Mouse (Mus musculus) thymus, postnatal 0 days (tissue): ENCODE measurements around the gene Hcst. TPM values are rescaled to one million over a fixed set of nuclear protein-coding genes. Genes with fewer than 3 reads are reported as not detected.

Source experiments
- DNase-seq: peaks from one replicate; pipeline ENCODE4 v3.0.0-alpha.2; 2015; ENCODE audit warnings: low spot score
- polyA plus RNA-seq: library from polyadenylated mRNA; unstranded; fragments of >200 nt; fragmentation: Nextera tagmentation; extraction: Ambion mirVana; gene quantifications from 2 replicates; pipeline ENCODE4 v1.2.1, GENCODE M21; 2015

Hcst gene
- polyA plus RNA-seq, 1 experiment from 2014 or later: 139 TPM

DNA sequence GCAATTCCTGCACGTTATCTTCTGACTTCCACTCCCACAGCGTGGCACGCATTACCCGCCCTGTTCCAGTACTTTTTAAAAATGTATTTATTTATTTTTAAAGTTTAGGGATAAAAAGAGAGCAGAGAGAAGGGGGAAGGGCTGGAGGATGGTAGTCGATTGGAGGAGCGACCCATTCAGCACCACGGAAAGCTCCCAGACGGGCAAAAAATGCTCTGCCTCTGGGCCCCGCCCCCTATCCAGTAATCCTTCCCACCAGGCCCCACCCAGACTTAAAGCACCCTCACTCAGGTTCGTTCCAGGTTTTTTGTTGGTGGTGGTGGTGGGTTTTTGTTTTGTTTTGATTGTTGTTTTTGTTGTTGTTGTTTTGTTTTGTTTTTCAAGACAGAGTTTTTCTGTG, 14.6 kb upstream of the Hcst start:
- peak; percentile 34 for DNase-seq

DNA sequence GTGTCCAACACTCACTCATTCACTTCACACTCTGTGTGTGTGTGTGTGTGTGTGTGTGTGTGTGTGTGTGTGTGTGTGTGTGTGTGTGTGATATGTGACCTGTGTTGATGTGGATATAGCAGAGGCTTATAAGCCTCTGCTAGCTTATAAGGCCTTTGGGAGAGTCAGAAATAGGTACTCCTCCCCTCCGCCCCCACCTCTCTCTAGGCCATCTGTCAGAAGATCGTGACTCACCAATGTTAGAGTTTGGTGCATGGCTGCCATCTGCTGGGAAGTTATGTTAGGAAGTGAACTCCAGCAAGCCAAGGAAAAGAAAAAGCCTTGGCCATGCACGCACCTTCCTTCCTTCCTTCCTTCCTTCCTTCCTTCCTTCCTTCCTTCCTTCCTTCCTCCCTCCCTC, 12.1 kb upstream of the Hcst start:
- DNase-seq: peak; percentile 75

GRCm38 (mm10) chr7:30430191-30430590, 10.5 kb upstream of the Hcst start:
- no peak for DNase-seq

GRCm38 (mm10) chr7:30429327-30429726, 9.7 kb upstream of the Hcst start:
- no peak for DNase-seq

- peak; percentile 57 for DNase-seq
These were observed 3.5 kb upstream of the Hcst start for GRCm38 (mm10) chr7:30423071-30423641.

DNA sequence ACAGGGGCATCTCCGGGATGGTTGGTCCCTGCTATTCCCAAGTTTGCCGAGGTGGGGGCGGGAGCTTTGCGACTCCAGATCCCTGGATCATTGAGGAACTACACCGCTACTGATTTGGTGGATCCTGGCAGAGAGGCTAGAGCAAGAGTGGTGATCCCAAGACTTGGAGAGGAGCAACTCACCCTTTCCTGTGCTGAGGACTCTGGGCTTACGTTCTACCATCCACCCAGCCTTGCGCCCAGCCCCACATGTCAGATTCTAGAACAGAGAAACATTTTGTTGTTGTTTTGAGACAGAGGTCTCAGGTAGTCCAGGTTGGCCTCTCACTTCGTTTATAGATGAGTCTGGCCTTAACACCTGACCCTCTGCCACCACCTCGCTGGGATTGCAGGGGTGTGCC, 2.9 kb upstream of the Hcst start:
- peak; percentile 36 for DNase-seq

- peak; percentile 96 for DNase-seq
These were observed 2.3 kb upstream of the Hcst start for GRCm38 (mm10) chr7:30421890-30422435.

GRCm38 (mm10) chr7:30421175-30421889, 1.7 kb upstream of the Hcst start, which contains the start of gene Nfkbid:
Nfkbid (plus strand) TSS chr7:30421732.
- DNase-seq: peak; percentile 92

DNA sequence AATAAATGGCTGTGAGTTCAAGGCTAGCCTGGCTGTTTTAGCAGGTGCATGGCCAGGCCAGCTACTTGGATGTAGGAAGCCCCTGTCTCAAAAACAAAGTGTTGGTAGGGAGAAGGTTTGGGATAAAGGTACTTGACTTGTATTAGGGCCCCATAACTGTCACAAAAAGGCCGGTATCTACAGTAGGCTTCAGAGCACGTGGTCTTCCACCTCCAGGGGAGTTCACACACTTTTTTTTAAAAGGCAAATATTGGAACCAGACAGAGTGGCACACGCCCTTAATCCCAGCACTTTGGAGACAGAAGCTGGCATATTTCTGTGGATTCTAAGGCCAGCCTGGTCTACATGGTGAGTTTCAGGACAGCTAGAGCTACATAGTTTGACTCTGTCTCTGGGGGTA, 1.0 kb upstream of the Hcst start:
- DNase-seq: no peak

DNA sequence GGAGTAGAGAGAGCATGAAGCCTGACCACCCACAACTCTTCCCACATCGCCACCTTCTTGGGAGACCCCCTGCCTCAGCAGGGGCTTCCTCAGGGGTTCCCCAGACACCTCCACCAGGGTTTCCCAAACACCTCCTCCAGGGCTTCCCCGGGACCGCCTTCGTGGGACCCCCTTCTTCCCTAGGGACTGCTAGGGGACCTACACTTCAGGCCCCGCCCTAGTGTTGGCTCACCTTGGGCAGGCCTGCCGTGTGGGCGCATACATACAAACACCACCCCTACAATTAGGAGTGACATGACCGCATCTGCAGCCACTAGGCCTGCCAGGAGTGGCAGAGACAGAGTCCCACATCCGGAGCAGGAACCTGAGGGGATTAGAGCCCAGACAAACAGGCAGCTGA, 1.8 kb downstream of the Hcst start:
- DNase-seq: peak; percentile 59

DNA sequence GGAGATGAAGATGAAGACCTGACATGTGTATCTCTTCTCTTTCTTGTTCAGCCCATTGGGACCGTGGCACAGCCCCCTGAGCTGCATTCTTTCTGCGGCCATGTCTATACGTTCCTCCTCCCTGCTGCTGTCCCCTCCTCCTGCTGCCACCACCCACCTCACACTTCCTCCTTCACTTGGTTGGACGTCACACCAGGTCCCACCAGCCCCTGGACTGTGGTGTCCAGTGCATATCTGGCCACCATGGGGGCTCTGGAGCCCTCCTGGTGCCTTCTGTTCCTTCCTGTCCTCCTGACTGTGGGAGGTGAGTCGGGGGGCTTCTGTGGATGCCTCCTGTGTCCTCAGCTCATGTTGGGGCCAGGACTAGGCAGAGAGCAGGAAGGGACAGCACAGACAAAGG, 6.1 kb downstream of the Hcst start, which contains the start of gene Tyrobp:
Gene Tyrobp (plus strand): TSS at position 165 of the 400 bp plus-strand sequence.
- no peak for DNase-seq

DNA sequence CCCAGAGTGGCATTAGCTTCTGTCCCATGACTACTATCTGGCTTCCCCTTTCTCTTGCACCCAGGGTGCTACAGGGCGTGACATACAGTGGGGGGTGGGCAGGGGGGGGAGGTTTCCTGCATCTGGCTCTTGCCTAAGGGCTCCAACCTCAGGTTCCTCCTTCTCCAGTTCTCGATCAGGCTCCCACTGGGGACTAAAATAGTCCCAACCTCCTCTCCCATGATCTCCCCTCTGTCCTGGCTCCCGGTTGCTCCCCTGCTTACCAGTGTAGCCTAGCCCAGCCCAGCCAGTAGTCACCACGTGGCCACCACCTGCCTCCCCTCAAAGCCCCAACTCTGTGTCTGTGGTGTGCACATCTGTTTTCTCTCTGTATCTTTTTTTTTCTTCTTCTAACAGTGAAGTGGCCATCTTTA, 6.9 kb downstream of the Hcst start:
- DNase-seq: peak; percentile 31

DNA sequence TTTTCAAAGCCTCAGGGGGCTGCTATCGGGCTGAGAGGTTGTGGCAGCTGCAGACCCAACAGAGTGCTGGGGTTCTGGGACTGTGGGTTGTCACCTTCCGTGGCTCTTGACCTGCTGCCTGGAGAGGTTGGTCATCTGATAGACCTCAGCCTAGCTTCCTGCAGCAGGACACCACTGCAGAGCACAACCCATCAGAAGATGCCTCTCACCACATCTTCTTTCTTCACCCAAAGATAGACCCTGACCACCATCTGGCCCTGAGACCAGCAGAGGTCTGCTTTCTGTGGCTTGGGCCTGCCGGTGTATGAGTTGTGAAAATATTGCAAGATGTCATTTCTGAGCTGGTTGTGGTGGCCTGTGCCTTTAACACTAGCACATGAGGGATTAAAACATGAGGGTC, 8.6 kb downstream of the Hcst start:
- DNase-seq: no peak

GRCm38 (mm10) chr7:30409789-30410188, 9.9 kb downstream of the Hcst start:
- no peak for DNase-seq

- no peak for DNase-seq
These were observed 11.0 kb downstream of the Hcst start for GRCm38 (mm10) chr7:30408639-30409038.

DNA sequence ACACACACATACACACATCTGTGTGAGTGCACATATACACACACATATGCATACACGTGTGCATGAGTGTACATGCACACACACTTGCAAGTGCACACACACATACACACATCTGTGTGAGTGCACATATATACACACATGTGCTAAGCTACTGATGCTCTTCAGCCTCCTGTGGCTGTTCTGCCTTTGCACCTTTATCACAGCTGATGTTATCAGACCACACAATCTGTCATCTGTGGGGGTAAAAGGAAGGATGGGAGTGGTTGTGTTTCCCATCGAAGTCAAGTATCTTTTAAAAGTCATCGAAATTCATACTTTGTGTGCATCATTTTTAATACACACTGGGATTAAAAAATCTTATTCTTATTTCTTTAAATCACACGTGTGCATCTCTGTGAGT, 17.3 kb downstream of the Hcst start:
- DNase-seq: no peak

DNA sequence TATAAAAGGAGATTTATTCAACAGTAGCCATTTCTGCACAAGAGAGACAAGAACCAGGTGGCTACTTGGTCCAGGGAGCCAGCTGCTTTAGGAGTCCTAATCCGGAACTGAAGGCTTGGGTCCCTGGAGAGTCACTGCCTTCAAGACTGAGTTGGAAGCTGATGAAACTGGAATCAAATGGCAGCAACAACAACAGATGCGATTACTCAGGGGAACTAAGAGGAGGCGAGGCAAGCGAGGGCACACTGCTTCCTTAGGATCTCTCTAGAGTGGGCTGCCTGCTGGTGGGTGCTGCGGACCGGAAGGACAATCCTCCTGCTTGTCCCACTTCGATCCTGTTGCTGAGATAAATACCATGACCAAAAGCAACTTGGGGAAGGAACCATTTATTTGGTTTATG, 20.0 kb downstream of the Hcst start:
- DNase-seq: no peak

DNA sequence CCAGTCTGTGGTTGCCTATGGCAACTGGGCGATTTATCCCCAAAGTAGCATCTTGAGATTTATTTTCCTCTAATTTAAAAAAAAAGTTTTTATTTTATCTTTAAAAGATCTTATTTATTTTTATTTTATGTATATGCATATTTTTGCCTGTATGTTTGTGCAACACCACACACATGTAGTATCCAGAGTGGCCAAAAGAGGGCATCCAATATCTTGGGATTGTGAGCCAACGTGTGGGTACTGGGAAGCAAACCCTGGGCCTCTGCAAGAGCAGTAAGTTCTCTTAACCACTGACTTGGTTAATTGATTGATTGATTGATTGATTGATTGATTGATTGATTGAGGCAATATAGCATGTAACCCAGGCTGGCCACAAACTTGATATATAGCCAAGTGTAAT, 24.8 kb downstream of the Hcst start:
- peak; percentile 55 for DNase-seq

- DNase-seq: peak; percentile 88
These were observed 25.3 kb downstream of the Hcst start for GRCm38 (mm10) chr7:30394379-30394778.

DNA sequence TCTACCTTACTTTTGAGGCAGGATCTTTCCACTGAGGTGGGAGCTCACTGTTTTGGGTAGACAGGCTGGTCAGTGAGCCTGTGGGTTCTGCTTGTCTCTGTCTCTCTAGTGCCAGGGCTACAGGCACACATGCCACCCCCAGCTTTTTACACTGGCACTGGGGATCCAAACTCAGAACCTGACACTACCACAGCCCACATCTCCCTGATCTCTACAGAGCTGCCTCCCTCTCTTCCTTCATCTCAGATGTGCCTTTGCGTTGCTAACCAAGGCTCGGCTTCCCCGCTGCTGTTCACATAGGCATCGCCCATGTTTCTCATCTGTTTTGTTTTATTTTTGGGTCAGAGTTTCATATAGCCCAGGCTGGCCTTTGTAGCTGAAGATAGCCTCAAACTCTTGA, 26.0 kb downstream of the Hcst start:
- DNase-seq: peak; percentile 42

DNA sequence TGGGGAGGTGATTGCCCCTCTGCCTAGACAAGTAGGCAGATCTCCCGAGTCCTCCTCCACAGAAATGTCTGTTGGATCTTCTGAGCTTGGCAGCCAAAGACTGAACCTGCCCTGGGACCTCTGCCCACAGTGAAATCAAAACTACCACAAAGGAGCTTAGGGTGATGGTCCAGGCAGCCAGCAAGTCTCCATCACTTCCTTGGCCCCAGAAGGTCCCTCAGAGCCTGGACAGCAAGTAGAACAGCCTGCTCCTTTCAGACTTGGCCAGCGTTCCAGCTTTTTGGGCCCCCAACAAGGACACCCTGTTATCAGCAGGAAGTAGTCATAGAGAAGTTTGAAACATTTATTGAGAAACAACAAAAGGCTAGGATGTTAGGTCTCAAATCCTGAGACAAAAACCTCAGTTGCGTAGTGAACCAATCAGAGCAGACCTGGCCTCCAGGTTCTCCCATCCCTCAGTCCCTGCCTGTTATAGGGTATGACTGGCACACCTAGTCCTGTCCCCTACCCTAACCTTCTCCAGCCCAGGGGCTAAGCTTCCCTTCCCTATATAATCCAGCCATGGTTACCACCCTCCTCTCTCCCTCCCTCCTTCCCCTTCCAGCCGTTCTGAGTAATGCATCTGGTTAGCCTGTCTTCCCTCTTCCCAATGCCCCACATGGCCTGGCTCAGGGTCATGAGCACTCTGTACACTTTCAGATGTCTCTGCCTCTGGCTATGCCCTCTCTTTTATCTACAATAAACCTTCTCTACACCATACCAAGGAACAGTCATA, 26.7 kb downstream of the Hcst start:
- no peak for DNase-seq

- no peak for DNase-seq
These were observed 35.5 kb downstream of the Hcst start for GRCm38 (mm10) chr7:30384106-30384505.
